Mouse (Mus musculus): ENCODE results near the gene Ajap1.
A peak's percentile ranks its signal among the peaks of the same experiment; 100 is the strongest.

Ajap1 gene

DNA sequence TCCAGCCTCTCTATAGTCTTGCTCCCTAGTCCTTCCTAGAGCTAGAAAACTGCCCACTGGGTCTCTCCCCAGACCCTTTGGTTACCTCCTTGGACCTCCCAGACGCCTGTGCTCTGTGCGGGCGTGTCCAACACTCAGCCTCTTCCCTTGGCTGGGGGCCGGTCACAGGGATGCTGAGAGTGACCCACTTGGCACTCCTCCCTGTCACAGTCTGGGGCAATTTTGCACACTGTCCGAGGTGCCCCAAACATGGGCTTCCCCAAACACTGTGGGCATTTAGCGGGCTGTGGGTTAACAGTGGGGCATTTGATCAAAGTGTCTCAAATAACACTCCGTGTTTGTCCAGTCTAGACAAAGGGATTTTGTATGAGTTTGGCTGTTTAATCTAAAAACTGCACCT is 29.1 kb downstream of the Ajap1 start:
- DNase-seq (ENCODE audit: low read depth, low spot score): no peak

- DNase-seq (ENCODE audit: low read depth, low spot score): no peak
Measured at GRCm38 (mm10) chr4:153451516-153451915, 31.1 kb downstream of the Ajap1 start.

- no peak for DNase-seq (ENCODE audit: low read depth, low spot score)
Measured at GRCm38 (mm10) chr4:153442522-153442921, 40.1 kb downstream of the Ajap1 start.

GRCm38 (mm10) chr4:153439868-153440267 is 42.7 kb downstream of the Ajap1 start:
- DNase-seq (ENCODE audit: low read depth, low spot score): no peak

DNA sequence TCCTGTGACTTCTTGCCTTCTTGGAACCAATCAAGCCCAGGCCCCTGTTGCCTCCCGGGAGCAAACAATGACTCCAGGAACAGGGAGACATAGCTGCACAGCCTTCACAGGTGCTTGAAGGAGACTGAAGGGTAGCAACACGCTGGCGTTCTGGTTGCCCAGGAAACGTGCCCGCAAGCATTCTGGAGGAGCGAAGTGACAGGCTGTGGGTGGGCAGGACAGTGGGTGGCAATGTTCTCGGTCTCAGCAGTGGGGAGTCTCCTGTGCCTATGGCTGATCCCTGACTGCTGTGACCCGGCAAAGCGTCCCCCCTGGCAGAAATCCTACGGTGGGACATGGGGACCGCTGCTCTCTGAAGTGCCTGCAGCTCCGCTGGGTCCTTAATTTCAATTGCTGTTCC is 43.6 kb downstream of the Ajap1 start:
- DNase-seq (ENCODE audit: low read depth, low spot score): peak; percentile 20

- DNase-seq (ENCODE audit: low read depth, low spot score): no peak
Measured at GRCm38 (mm10) chr4:153437196-153437595, 45.4 kb downstream of the Ajap1 start.

DNA sequence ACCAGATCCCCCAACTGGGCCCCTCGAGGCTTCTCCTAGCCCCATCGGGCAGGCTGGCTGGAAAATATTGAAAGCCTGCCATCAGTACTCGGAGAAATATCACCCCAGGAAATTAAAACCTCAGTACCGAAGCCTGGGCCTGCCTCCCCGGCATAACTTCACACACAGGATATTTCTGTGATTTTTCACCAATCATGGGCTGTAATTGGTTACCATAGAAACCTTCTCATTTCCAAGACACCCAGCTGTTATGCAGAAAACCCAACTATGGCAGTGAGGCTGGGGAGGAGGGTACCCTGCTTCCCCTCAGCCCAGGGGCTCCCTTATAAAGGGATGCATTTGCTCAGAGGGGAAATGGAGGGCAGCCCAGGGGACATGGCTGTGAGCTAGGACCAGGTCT is 46.7 kb downstream of the Ajap1 start:
- peak; percentile 59 for DNase-seq (ENCODE audit: low read depth, low spot score)

DNA sequence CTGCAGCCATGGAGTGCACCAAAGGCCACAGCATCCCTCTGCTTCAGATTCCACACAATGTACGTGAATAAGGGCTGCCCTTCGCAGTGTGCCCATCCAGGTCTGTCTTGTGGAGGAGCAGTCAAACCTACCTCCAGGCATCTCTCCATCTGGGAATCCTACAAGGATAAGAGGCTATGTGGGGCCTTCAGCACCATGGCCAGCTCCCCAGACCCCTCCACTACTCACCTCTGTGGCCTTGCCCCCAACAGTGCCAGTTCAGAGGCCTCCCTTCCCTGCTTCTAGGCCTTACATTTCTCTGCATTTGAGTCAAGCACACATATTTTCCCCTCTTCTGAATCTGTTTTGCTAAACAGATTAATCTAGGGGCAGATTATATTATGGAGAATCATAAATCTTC is 52.6 kb downstream of the Ajap1 start:
- DNase-seq (ENCODE audit: low read depth, low spot score): no peak

DNA sequence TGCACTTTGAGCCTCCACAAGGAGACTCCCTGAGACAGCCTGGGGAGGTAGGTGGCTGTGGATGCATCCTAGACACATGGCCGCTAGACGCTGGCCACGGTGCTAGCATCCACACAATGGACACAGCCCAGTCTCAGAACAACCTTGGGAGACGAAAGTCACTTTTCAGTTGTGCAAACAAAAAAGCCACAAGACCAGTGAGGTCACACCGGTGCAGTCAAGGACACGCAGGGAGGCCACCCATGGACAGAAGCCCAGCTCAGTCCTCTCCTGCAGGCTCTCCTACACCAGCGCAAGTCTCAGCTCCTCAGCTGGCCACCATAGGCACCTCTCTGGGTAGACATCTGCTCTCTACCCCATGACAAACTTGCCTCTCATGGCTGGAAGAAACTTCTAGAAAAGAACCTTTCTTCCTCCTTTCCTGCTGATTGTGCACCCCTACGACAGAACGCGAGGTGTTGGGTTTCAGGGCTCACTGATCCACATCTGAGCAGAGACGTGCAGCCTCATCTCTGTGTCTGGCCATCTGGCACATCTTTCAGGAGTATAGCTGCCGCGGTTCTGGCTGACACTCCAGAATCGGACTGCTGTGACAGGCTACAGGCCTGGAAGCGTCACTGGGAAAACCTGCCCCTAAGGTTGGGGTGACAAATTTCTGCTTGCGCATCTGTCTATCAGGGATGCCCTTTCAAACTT is 56.5 kb downstream of the Ajap1 start:
- DNase-seq (ENCODE audit: low read depth, low spot score): no peak

DNA sequence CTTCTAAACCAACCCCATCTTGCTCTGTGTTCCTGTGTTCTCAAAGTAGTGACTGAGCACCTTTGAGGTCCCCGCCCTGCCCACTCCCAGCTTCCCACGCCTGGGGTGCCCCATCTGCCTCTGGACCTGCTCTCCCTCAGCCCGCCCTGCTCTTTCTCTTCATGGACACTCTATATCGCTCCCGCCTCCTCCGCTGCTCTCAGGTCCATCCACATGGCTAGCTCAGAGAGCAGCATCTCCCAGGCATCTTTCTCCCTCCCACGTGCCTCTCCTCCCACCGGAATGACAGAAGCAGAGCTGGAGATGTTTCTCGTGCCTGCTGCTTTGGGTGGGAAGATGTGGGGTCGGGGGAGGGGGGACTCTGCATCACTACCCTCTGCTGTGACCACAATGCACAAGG is 58.3 kb downstream of the Ajap1 start:
- DNase-seq (ENCODE audit: low read depth, low spot score): no peak

- no peak for DNase-seq (ENCODE audit: low read depth, low spot score)
Measured at GRCm38 (mm10) chr4:153417926-153418325, 64.7 kb downstream of the Ajap1 start.

DNA sequence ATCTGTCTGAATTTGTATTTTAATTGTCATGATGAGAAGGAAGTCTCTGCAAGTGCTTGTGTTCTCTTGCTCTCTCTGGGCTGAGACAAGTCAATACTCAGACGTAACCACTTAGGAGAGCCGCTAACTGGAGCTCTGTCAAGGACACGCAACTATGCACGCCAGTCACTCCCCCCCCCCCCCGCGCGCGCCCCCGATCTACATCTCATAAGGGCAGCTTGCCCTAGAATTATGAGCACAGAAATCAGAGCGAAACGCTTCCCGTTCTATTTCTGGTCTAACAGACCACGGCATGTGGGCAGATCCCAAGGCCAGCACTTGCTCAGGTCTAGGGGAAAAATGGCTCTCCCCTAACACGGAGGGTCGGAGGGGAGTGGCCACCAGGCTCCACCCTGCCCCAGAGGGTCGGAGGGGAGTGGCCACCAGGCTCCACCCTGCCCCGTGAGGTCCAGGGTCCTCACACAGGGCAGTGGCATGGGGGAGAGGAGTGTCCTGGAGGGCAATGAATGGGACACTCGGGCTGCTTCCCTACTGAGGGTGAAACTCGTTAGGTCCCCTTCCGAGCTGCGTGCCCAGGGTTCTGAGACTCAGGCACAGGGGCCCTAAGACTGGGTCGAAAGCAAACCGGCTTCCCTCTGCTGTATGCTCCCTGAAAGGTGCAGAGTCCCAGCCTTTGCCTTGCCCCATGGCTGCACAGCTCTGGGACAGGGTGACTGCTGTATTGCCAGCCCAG is 65.3 kb downstream of the Ajap1 start:
- DNase-seq (ENCODE audit: low read depth, low spot score): no peak

DNA sequence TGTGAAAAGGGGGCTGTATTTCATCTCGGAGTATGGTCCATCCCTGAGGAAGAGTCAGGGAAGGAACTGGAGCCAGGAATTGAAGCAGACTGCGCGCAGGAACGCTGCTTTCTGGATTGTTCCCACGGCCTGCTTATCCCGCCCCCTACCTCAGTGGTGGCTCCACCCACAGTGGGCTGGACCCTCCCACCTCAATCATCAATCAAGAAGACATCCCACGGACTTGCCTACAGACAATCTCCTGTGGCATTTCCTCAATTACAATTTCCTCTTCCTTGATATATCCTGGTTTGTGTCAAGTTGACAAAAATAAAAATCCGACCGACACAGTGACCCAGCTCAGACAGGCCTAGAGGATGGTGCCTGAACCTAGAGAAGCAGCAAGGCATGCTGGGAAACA is 66.5 kb downstream of the Ajap1 start:
- DNase-seq (ENCODE audit: low read depth, low spot score): no peak

GRCm38 (mm10) chr4:153398421-153398820 is 84.2 kb downstream of the Ajap1 start:
- no peak for DNase-seq (ENCODE audit: low read depth, low spot score)

DNA sequence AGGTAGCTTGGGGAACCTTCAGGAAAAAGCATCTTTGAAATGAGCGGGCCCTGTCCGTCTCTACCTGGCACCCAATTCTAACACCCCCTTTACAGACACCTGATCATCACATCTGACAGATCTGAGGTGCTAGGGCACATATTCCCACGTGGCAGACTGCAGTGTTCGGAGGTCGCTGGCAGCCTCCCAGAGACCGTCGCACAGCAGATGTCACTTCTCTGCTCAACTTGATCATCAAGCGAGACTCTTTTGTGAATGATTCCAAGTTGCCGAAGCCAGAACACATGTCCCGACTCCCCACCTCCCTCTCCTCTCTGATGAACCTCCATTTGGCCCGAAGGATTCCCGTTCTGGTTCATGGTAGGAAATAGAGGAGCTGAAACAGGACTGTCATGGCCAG is 95.1 kb downstream of the Ajap1 start:
- no peak for DNase-seq (ENCODE audit: low read depth, low spot score)

- DNase-seq (ENCODE audit: low read depth, low spot score): no peak
Measured at GRCm38 (mm10) chr4:153381433-153381832, 101.2 kb downstream of the Ajap1 start.

GRCm38 (mm10) chr4:153380885-153381284 is 101.7 kb downstream of the Ajap1 start:
- no peak for DNase-seq (ENCODE audit: low read depth, low spot score)

- DNase-seq (ENCODE audit: low read depth, low spot score): no peak
Measured at GRCm38 (mm10) chr4:153377981-153378380, 104.6 kb downstream of the Ajap1 start.

GRCm38 (mm10) chr4:153374233-153374632 is 108.4 kb downstream of the Ajap1 start:
- DNase-seq (ENCODE audit: low read depth, low spot score): no peak

GRCm38 (mm10) chr4:153373125-153373524 is 109.5 kb downstream of the Ajap1 start:
- DNase-seq (ENCODE audit: low read depth, low spot score): no peak

DNA sequence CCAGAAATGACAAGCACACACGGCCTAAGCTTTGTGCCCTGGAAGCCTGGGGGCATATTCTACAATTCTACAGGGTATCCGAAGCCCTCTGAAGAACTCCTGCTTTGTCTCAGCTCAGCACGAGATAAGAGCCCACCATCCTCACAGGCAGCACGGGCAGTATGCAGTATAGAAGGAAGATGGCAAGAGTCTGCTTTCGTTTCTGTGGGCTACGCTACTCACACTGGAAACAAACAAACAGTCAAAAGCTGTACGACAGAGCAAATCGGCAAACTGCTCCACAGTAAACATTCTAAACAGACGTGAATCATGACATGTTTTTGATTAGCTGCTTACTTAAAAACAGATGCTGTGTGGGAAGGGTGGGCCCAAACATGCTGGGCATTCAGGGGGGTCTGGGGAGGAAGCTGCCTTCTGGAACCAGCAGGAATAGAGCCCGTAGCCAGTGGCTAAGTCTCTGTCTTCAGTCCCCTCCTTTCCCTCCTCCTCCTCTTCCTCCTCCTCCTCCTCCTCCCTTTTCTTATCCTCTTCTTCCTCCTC is 113.9 kb downstream of the Ajap1 start:
- DNase-seq (ENCODE audit: low read depth, low spot score): no peak

DNA sequence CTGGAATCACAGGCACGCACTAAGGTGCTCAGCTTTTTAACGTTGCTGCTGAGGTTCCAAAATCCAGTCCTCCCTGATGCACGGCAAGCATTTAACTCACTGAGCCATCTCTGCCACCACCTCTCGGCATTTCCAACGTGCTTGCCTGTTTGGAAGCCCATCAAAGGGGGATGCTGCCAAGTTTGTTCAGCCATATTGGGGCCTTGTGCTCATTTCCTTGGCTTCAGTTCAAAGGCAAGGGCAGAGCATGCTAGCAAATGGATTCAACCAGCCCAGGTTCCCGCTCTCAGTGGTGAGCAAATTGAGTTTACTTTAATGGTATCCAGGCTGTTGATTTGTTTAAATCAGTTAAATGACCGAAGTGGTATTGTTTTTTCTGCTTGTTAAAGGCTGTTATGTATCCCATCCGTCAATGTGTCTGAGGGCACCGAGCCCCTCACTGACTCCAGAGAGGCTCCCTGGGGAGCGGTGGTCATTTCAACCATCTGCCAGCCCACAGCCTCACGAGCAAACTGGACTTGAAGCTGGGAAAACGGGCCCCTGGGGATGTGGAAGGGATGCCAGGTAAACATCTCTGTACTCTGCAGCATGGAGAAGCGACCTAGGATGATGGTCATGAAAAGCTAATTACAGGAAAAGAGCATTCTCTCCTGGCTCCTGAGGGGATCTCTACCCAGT is 121.6 kb downstream of the Ajap1 start:
- no peak for DNase-seq (ENCODE audit: low read depth, low spot score)

- no peak for DNase-seq (ENCODE audit: low read depth, low spot score)
Measured at GRCm38 (mm10) chr4:153358243-153358550, 124.4 kb downstream of the Ajap1 start.

All from brain, embryonic 18.5 days (tissue).